ENCODE assay signal across 12 mouse cellular contexts in genomic region chr6:118805139-118805538, GRCm38 (mm10).
"Had no signal": no experiment of that assay in that cellular context is flagged by ENCODE, and none has a peak within 500 bp of the region (broad histone marks: within the 10 kb centered on the region; RNA-seq: fewer than 3 reads in every experiment).

No protein-coding gene starts in this region.

- ATAC-seq: midbrain, embryonic 16.5 days had no signal

- DNase-seq: left cerebral cortex, postnatal 4 days; lung, adult 18-20 months; retina, postnatal 1 day; right cerebral cortex, postnatal 4 days; thymus, adult 2 months; thymus, postnatal 25 days had no signal

- H3K4me3 ChIP-seq: limb, embryonic 13.5 days; midbrain, embryonic 12.5 days; neural tube, embryonic 13.5 days; stomach, embryonic 15.5 days had no signal

- H3K4me2 ChIP-seq: limb, embryonic 13.5 days; midbrain, embryonic 12.5 days; neural tube, embryonic 13.5 days; stomach, embryonic 15.5 days had no signal

- H3K9me3 ChIP-seq: limb, embryonic 13.5 days; midbrain, embryonic 12.5 days; neural tube, embryonic 13.5 days; stomach, embryonic 15.5 days had no signal

- H3K27ac ChIP-seq: limb, embryonic 13.5 days; liver, embryonic 14.5 days; midbrain, embryonic 12.5 days; neural tube, embryonic 13.5 days; stomach, embryonic 15.5 days had no signal

- H3K9ac ChIP-seq: limb, embryonic 13.5 days; liver, embryonic 14.5 days; midbrain, embryonic 12.5 days; neural tube, embryonic 13.5 days; stomach, embryonic 15.5 days had no signal

- H3K4me1 ChIP-seq: stomach, embryonic 15.5 days had no signal

- H3K27me3 ChIP-seq: limb, embryonic 13.5 days; midbrain, embryonic 12.5 days; neural tube, embryonic 13.5 days; stomach, embryonic 15.5 days had no signal

- H3K36me3 ChIP-seq: limb, embryonic 13.5 days; midbrain, embryonic 12.5 days; neural tube, embryonic 13.5 days; stomach, embryonic 15.5 days had no signal
